Mouse (Mus musculus): ENCODE results near the gene Glb1.

Glb1 gene

GRCm38 (mm10) chr9:114394677-114395076, 6.2 kb upstream of the Glb1 start:
- no peak for DNase-seq (ENCODE audit: low spot score in 2 of 2)

- DNase-seq (ENCODE audit: low spot score in 2 of 2): no peak
Observed at GRCm38 (mm10) chr9:114395258-114395657, 5.6 kb upstream of the Glb1 start.

GRCm38 (mm10) chr9:114399680-114400079, 1.2 kb upstream of the Glb1 start:
- DNase-seq (ENCODE audit: low spot score in 2 of 2): no peak

- DNase-seq (ENCODE audit: low spot score in 2 of 2): no peak
Observed at GRCm38 (mm10) chr9:114400588-114400948, 308 bp upstream of the Glb1 start.

GRCm38 (mm10) chr9:114401685-114402080, 807 bp downstream of the Glb1 start:
- peak in 1 of 2 experiments; percentile 18 for DNase-seq (ENCODE audit: low spot score in 2 of 2)

GRCm38 (mm10) chr9:114407676-114408075, 6.8 kb downstream of the Glb1 start:
- no peak for DNase-seq (ENCODE audit: low spot score in 2 of 2)

- no peak for DNase-seq (ENCODE audit: low spot score in 2 of 2)
Observed at GRCm38 (mm10) chr9:114410313-114410862, 9.5 kb downstream of the Glb1 start.

GRCm38 (mm10) chr9:114411295-114411694, 10.4 kb downstream of the Glb1 start:
- no peak for DNase-seq (ENCODE audit: low spot score in 2 of 2)

GRCm38 (mm10) chr9:114412406-114412805, 11.5 kb downstream of the Glb1 start:
- no peak for DNase-seq (ENCODE audit: low spot score in 2 of 2)

GRCm38 (mm10) chr9:114413866-114414265, 13.0 kb downstream of the Glb1 start:
- DNase-seq (ENCODE audit: low spot score in 2 of 2): no peak

GRCm38 (mm10) chr9:114415701-114416100, 14.8 kb downstream of the Glb1 start:
- DNase-seq (ENCODE audit: low spot score in 2 of 2): peak in 1 of 2 experiments; percentile 34

GRCm38 (mm10) chr9:114416646-114417517, 16.0 kb downstream of the Glb1 start:
- no peak for DNase-seq (ENCODE audit: low spot score in 2 of 2)

GRCm38 (mm10) chr9:114418187-114418586, 17.3 kb downstream of the Glb1 start:
- DNase-seq (ENCODE audit: low spot score in 2 of 2): no peak

- DNase-seq (ENCODE audit: low spot score in 2 of 2): no peak
Observed at GRCm38 (mm10) chr9:114420443-114420842, 19.6 kb downstream of the Glb1 start.

- DNase-seq (ENCODE audit: low spot score in 2 of 2): no peak
Observed at GRCm38 (mm10) chr9:114421045-114421444, 20.2 kb downstream of the Glb1 start.

- DNase-seq (ENCODE audit: low spot score in 2 of 2): no peak
Observed at GRCm38 (mm10) chr9:114421797-114422196, 20.9 kb downstream of the Glb1 start.

- DNase-seq (ENCODE audit: low spot score in 2 of 2): no peak
Observed at GRCm38 (mm10) chr9:114425576-114425975, 24.7 kb downstream of the Glb1 start.

GRCm38 (mm10) chr9:114426201-114426600, 25.3 kb downstream of the Glb1 start:
- no peak for DNase-seq (ENCODE audit: low spot score in 2 of 2)

GRCm38 (mm10) chr9:114427425-114427824, 26.5 kb downstream of the Glb1 start:
- DNase-seq (ENCODE audit: low spot score in 2 of 2): no peak

- no peak for DNase-seq (ENCODE audit: low spot score in 2 of 2)
Observed at GRCm38 (mm10) chr9:114428103-114428834, 27.4 kb downstream of the Glb1 start.

GRCm38 (mm10) chr9:114435668-114436067, 34.8 kb downstream of the Glb1 start:
- DNase-seq (ENCODE audit: low spot score in 2 of 2): no peak

GRCm38 (mm10) chr9:114440548-114440947, 39.7 kb downstream of the Glb1 start:
- no peak for DNase-seq (ENCODE audit: low spot score in 2 of 2)

- DNase-seq (ENCODE audit: low spot score in 2 of 2): no peak
Observed at GRCm38 (mm10) chr9:114442225-114442624, 41.3 kb downstream of the Glb1 start.
